Mouse (Mus musculus) kidney, embryonic 16.5 days (tissue): Measurements from ENCODE around the gene Sema4d. TPM values are rescaled to one million over a fixed set of nuclear protein-coding genes. Genes with fewer than 3 reads are reported as not detected.

Experiments used
- ATAC-seq: fragments of 200-750 bp; cut with Nextera tagmentation; 2 replicates; pipeline ENCODE4 v1.8.0; 2017; ENCODE audit warnings: moderate TSS enrichment; ENCODE audit not compliant: low FRiP score, low TSS enrichment
- H3K27ac ChIP-seq: fragments of 300-500 bp; sonication (generic); 2 replicates; pipeline ENCODE4 v1.5.1; 2014; ENCODE audit warnings: low read length
- H3K27me3 ChIP-seq: fragments of 300-500 bp; sonication (generic); 2 replicates; pipeline ENCODE4 v1.6.1; 2014; ENCODE audit warnings: low read length, control low read depth, mixed read lengths; ENCODE audit not compliant: insufficient read depth
- H3K36me3 ChIP-seq: fragments of 300-500 bp; sonication (generic); 2 replicates; pipeline ENCODE4 v1.6.1; 2014; ENCODE audit warnings: low read length, control low read depth, mixed read lengths; ENCODE audit not compliant: insufficient read depth
- H3K4me1 ChIP-seq: fragments of 300-500 bp; sonication (generic); 2 replicates; pipeline ENCODE4 v1.6.1; 2014; ENCODE audit warnings: low read length, control low read depth, mixed read lengths; ENCODE audit not compliant: insufficient read depth
- H3K4me2 ChIP-seq: fragments of 300-500 bp; sonication (generic); replicated peaks from 2 replicates; pipeline ENCODE4 v1.6.1; 2014; ENCODE audit warnings: low read depth, low read length
- H3K4me3 ChIP-seq: fragments of 300-500 bp; sonication (generic); 2 replicates; pipeline ENCODE4 v1.5.1; 2014; ENCODE audit warnings: mild to moderate bottlenecking, low read length
- H3K9ac ChIP-seq: fragments of 300-500 bp; sonication (generic); replicated peaks from 2 replicates; pipeline ENCODE4 v1.6.1; 2014; ENCODE audit warnings: low read length
- H3K9me3 ChIP-seq: fragments of 300-500 bp; sonication (generic); 2 replicates; pipeline ENCODE4 v1.6.1; 2016; ENCODE audit warnings: low read length, control low read depth
- WGBS: fragments of 180-500 bp; shearing (Covaris S2); extraction: QIAGEN DNeasy Blood & Tissue Kit; methylation state at CpG from one replicate; pipeline ENCODE4 v1.1.7; 2014; 5-methylcytosine and 5-hydroxymethylcytosine counted together
- polyA plus RNA-seq: library from polyadenylated mRNA; unstranded; fragments of >200 nt; fragmentation: Nextera tagmentation; extraction: Ambion mirVana; gene quantifications from 2 replicates; pipeline ENCODE4 v1.2.1, GENCODE M21; 2015

The Sema4d gene
- polyA plus RNA-seq, 1 experiment from 2014 or later = 29.0 TPM

GRCm38 (mm10) chr13:51703893-51704292, 89.7 kb downstream of the Sema4d start:
- no peaks in the 10 kb centered on the region for H3K27me3 ChIP-seq
- WGBS = 84% methylated on average over 5 of the region's 5 CpGs
- ATAC-seq = no peak
- H3K4me1 ChIP-seq = peaks cover 9% of the 10 kb centered on the region
- H3K4me2 ChIP-seq = no peak overlapping the region
- no peak overlapping the region for H3K4me3 ChIP-seq
- H3K9ac ChIP-seq = no peak overlapping the region
- peaks cover 13% of the 10 kb centered on the region for H3K36me3 ChIP-seq
- no peaks in the 10 kb centered on the region for H3K9me3 ChIP-seq
- H3K27ac ChIP-seq = no peak overlapping the region

- Histone ChIP-seq H3K27me3 (no peaks in the 10 kb centered on the region), H3K4me2 (no peak overlapping the region), H3K9ac (no peak overlapping the region), H3K36me3 (peaks cover 13% of the 10 kb centered on the region; the same call in 1 of the 2 replicates), H3K4me3 (no peak overlapping the region), H3K9me3 (no peaks in the 10 kb centered on the region), H3K4me1 (no peaks in the 10 kb centered on the region), H3K27ac (no peak overlapping the region)
- no peak for ATAC-seq
- WGBS = 86% methylated on average over 3 of the region's 3 CpGs
Measured at GRCm38 (mm10) chr13:51698318-51698717, 95.2 kb downstream of the Sema4d start.

- no peak overlapping the region for H3K4me2 ChIP-seq
- no peak overlapping the region for H3K27ac ChIP-seq
- 55% methylated on average over 4 of the region's 4 CpGs for WGBS
- H3K27me3 ChIP-seq = no peaks in the 10 kb centered on the region
- peaks cover 11% of the 10 kb centered on the region; the same call in 1 of the 2 replicates for H3K36me3 ChIP-seq
- H3K9me3 ChIP-seq = no peaks in the 10 kb centered on the region
- ATAC-seq = no peak
- no peak overlapping the region for H3K4me3 ChIP-seq
- no peak overlapping the region for H3K9ac ChIP-seq
- no peaks in the 10 kb centered on the region for H3K4me1 ChIP-seq
Measured at GRCm38 (mm10) chr13:51697897-51698296, 95.7 kb downstream of the Sema4d start.

GRCm38 (mm10) chr13:51697455-51697854, 96.1 kb downstream of the Sema4d start:
- WGBS = 70% methylated on average over 6 of the region's 6 CpGs
- no peak overlapping the region for H3K4me3 ChIP-seq
- H3K27me3 ChIP-seq = no peaks in the 10 kb centered on the region
- no peak overlapping the region for H3K4me2 ChIP-seq
- H3K4me1 ChIP-seq = no peaks in the 10 kb centered on the region
- no peak overlapping the region for H3K9ac ChIP-seq
- no peak overlapping the region for H3K27ac ChIP-seq
- peaks cover 9% of the 10 kb centered on the region; the same call in 1 of the 2 replicates for H3K36me3 ChIP-seq
- no peaks in the 10 kb centered on the region for H3K9me3 ChIP-seq
- ATAC-seq = no peak

GRCm38 (mm10) chr13:51696481-51696880, 97.1 kb downstream of the Sema4d start:
- no peak overlapping the region for H3K4me2 ChIP-seq
- H3K9me3 ChIP-seq = no peaks in the 10 kb centered on the region
- ATAC-seq = no peak

GRCm38 (mm10) chr13:51688688-51689087, 104.9 kb downstream of the Sema4d start:
- H3K36me3 ChIP-seq = peaks cover 32% of the 10 kb centered on the region

More at GRCm38 (mm10) chr13:51696481-51696880, 97.1 kb downstream of the Sema4d start:
- H3K4me3 ChIP-seq = no peak overlapping the region
- peaks cover 8% of the 10 kb centered on the region; the same call in 1 of the 2 replicates for H3K36me3 ChIP-seq
- no peaks in the 10 kb centered on the region for H3K27me3 ChIP-seq
- H3K9ac ChIP-seq = no peak overlapping the region
- no peak overlapping the region for H3K27ac ChIP-seq
- H3K4me1 ChIP-seq = no peaks in the 10 kb centered on the region

GRCm38 (mm10) chr13:51686966-51687365, 106.6 kb downstream of the Sema4d start:
- Histone ChIP-seq H3K27me3 (no peaks in the 10 kb centered on the region), H3K4me2 (no peak overlapping the region), H3K4me1 (no peaks in the 10 kb centered on the region), H3K36me3 (peaks cover 47% of the 10 kb centered on the region), H3K4me3 (no peak overlapping the region), H3K9me3 (no peaks in the 10 kb centered on the region), H3K9ac (no peak overlapping the region), H3K27ac (no peak overlapping the region)
- 92% methylated on average over 5 of the region's 5 CpGs for WGBS
- ATAC-seq = no peak

More at GRCm38 (mm10) chr13:51688688-51689087, 104.9 kb downstream of the Sema4d start:
- no peak overlapping the region for H3K9ac ChIP-seq
- H3K27ac ChIP-seq = no peak overlapping the region
- no peak for ATAC-seq
- no peaks in the 10 kb centered on the region for H3K9me3 ChIP-seq
- H3K27me3 ChIP-seq = no peaks in the 10 kb centered on the region
- 53% methylated on average over 3 of the region's 3 CpGs for WGBS
- no peak overlapping the region for H3K4me2 ChIP-seq
- no peaks in the 10 kb centered on the region for H3K4me1 ChIP-seq
- no peak overlapping the region for H3K4me3 ChIP-seq

- Histone ChIP-seq H3K4me3 (no peak overlapping the region), H3K27me3 (no peaks in the 10 kb centered on the region), H3K27ac (no peak overlapping the region; the same call in 1 of the 2 replicates), H3K4me1 (no peaks in the 10 kb centered on the region), H3K9ac (no peak overlapping the region), H3K4me2 (no peak overlapping the region), H3K36me3 (peaks cover 63% of the 10 kb centered on the region), H3K9me3 (no peaks in the 10 kb centered on the region)
- no peak for ATAC-seq
- 91% methylated on average over 7 of the region's 7 CpGs for WGBS
Measured at GRCm38 (mm10) chr13:51685290-51685966, 108.1 kb downstream of the Sema4d start.

GRCm38 (mm10) chr13:51681634-51682033, 111.9 kb downstream of the Sema4d start:
- H3K9ac ChIP-seq = no peak overlapping the region
- ATAC-seq = no peak
- H3K4me1 ChIP-seq = no peaks in the 10 kb centered on the region
- WGBS = 95% methylated on average over 8 of the region's 8 CpGs
- no peak overlapping the region for H3K27ac ChIP-seq
- H3K4me2 ChIP-seq = no peak overlapping the region
- no peaks in the 10 kb centered on the region for H3K9me3 ChIP-seq
- H3K36me3 ChIP-seq = peaks cover 82% of the 10 kb centered on the region
- H3K4me3 ChIP-seq = no peak overlapping the region
- no peaks in the 10 kb centered on the region for H3K27me3 ChIP-seq

- Histone ChIP-seq H3K4me2 (no peak overlapping the region), H3K9me3 (no peaks in the 10 kb centered on the region), H3K27me3 (no peaks in the 10 kb centered on the region), H3K36me3 (peaks cover 80% of the 10 kb centered on the region), H3K9ac (no peak overlapping the region), H3K4me3 (no peak overlapping the region), H3K4me1 (no peaks in the 10 kb centered on the region), H3K27ac (no peak overlapping the region)
- 56% methylated on average over 5 of the region's 5 CpGs for WGBS
- ATAC-seq = no peak
Measured at GRCm38 (mm10) chr13:51681076-51681475, 112.5 kb downstream of the Sema4d start.
